Mouse (Mus musculus): ENCODE data around the gene Epha4. TPM values are rescaled to one million over a fixed set of nuclear protein-coding genes. Genes with fewer than 3 reads are reported as not detected.

Gene Epha4
- polyA plus RNA-seq, 1 experiment: 3.9 TPM

- WGBS: 92% methylated on average over 10 of the region's 10 CpGs
- DNase-seq: no peak
Observed at GRCm38 (mm10) chr1:77440512-77440911, 74.4 kb downstream of the Epha4 start.

GRCm38 (mm10) chr1:77439383-77440074 lies 75.4 kb downstream of the Epha4 start:
- Histone ChIP-seq H3K36me3 (ENCODE audit: control insufficient read depth, insufficient read depth, low read length) (no peaks in the 10 kb centered on the region), H3K27ac (ENCODE audit: control insufficient read depth, insufficient read depth, low read length) (no peak overlapping the region), H3K4me3 (ENCODE audit: control insufficient read depth, insufficient read depth, low read length) (no peak overlapping the region), H3K27me3 (ENCODE audit: control insufficient read depth, insufficient read depth, low read length) (no peaks in the 10 kb centered on the region), H3K4me1 (replicated peaks; ENCODE audit: control insufficient read depth, insufficient read depth, low read length) (no peaks in the 10 kb centered on the region)
- no peak for DNase-seq
- no peak for TF ChIP-seq POLR2A (IDR thresholded peaks at IDR 0.05; ENCODE audit: control insufficient read depth, extremely low read depth, insufficient read depth, low read length, poor library complexity)
- TF ChIP-seq CTCF (IDR thresholded peaks at IDR 0.05; ENCODE audit: borderline replicate concordance, control insufficient read depth, extremely low read depth, insufficient read depth, low read length, poor library complexity): no peak
- 92% methylated on average over 3 of the region's 3 CpGs for WGBS

More at GRCm38 (mm10) chr1:77440512-77440911, 74.4 kb downstream of the Epha4 start:
- Histone ChIP-seq H3K4me1 (replicated peaks; ENCODE audit: control insufficient read depth, insufficient read depth, low read length) (no peaks in the 10 kb centered on the region), H3K27me3 (ENCODE audit: control insufficient read depth, insufficient read depth, low read length) (no peaks in the 10 kb centered on the region), H3K27ac (ENCODE audit: control insufficient read depth, insufficient read depth, low read length) (no peak overlapping the region), H3K36me3 (ENCODE audit: control insufficient read depth, insufficient read depth, low read length) (no peaks in the 10 kb centered on the region), H3K4me3 (ENCODE audit: control insufficient read depth, insufficient read depth, low read length) (no peak overlapping the region)
- TF ChIP-seq POLR2A (IDR thresholded peaks at IDR 0.05; ENCODE audit: control insufficient read depth, extremely low read depth, insufficient read depth, low read length, poor library complexity): no peak

- Histone ChIP-seq H3K27me3 (ENCODE audit: control insufficient read depth, insufficient read depth, low read length) (no peaks in the 10 kb centered on the region), H3K27ac (ENCODE audit: control insufficient read depth, insufficient read depth, low read length) (no peak overlapping the region), H3K4me1 (replicated peaks; ENCODE audit: control insufficient read depth, insufficient read depth, low read length) (no peaks in the 10 kb centered on the region), H3K36me3 (ENCODE audit: control insufficient read depth, insufficient read depth, low read length) (no peaks in the 10 kb centered on the region), H3K4me3 (ENCODE audit: control insufficient read depth, insufficient read depth, low read length) (no peak overlapping the region)
- no peak for DNase-seq
- WGBS: 16% methylated on average over 4 of the region's 4 CpGs
- TF ChIP-seq CTCF (IDR thresholded peaks at IDR 0.05; ENCODE audit: borderline replicate concordance, control insufficient read depth, extremely low read depth, insufficient read depth, low read length, poor library complexity): no peak
- no peak for TF ChIP-seq POLR2A (IDR thresholded peaks at IDR 0.05; ENCODE audit: control insufficient read depth, extremely low read depth, insufficient read depth, low read length, poor library complexity)
Observed at GRCm38 (mm10) chr1:77438639-77439038, 76.2 kb downstream of the Epha4 start.

- WGBS: 88% methylated on average over 10 of the region's 10 CpGs
Observed at GRCm38 (mm10) chr1:77437881-77438610, 76.8 kb downstream of the Epha4 start.

GRCm38 (mm10) chr1:77435045-77435444 lies 79.8 kb downstream of the Epha4 start:
- no peaks in the 10 kb centered on the region for H3K27me3 ChIP-seq (ENCODE audit: control insufficient read depth, insufficient read depth, low read length)
- WGBS: 77% methylated on average over 4 of the region's 4 CpGs
- no peak overlapping the region for H3K4me3 ChIP-seq (ENCODE audit: control insufficient read depth, insufficient read depth, low read length)
- H3K4me1 ChIP-seq (replicated peaks; ENCODE audit: control insufficient read depth, insufficient read depth, low read length): no peaks in the 10 kb centered on the region
- no peaks in the 10 kb centered on the region for H3K36me3 ChIP-seq (ENCODE audit: control insufficient read depth, insufficient read depth, low read length)
- TF ChIP-seq CTCF (IDR thresholded peaks at IDR 0.05; ENCODE audit: borderline replicate concordance, control insufficient read depth, extremely low read depth, insufficient read depth, low read length, poor library complexity) (no peak), POLR2A (IDR thresholded peaks at IDR 0.05; ENCODE audit: control insufficient read depth, extremely low read depth, insufficient read depth, low read length, poor library complexity) (no peak)
- no peak for DNase-seq
- no peak overlapping the region for H3K27ac ChIP-seq (ENCODE audit: control insufficient read depth, insufficient read depth, low read length)

More at GRCm38 (mm10) chr1:77437881-77438610, 76.8 kb downstream of the Epha4 start:
- H3K36me3 ChIP-seq (ENCODE audit: control insufficient read depth, insufficient read depth, low read length): no peaks in the 10 kb centered on the region
- H3K27me3 ChIP-seq (ENCODE audit: control insufficient read depth, insufficient read depth, low read length): no peaks in the 10 kb centered on the region
- H3K27ac ChIP-seq (ENCODE audit: control insufficient read depth, insufficient read depth, low read length): no peak overlapping the region
- no peak for TF ChIP-seq POLR2A (IDR thresholded peaks at IDR 0.05; ENCODE audit: control insufficient read depth, extremely low read depth, insufficient read depth, low read length, poor library complexity)
- TF ChIP-seq CTCF (IDR thresholded peaks at IDR 0.05; ENCODE audit: borderline replicate concordance, control insufficient read depth, extremely low read depth, insufficient read depth, low read length, poor library complexity): no peak
- no peak overlapping the region for H3K4me3 ChIP-seq (ENCODE audit: control insufficient read depth, insufficient read depth, low read length)
- no peak for DNase-seq
- no peaks in the 10 kb centered on the region for H3K4me1 ChIP-seq (replicated peaks; ENCODE audit: control insufficient read depth, insufficient read depth, low read length)

GRCm38 (mm10) chr1:77433148-77433547 lies 81.7 kb downstream of the Epha4 start:
- DNase-seq: no peak
- TF ChIP-seq POLR2A (IDR thresholded peaks at IDR 0.05; ENCODE audit: control insufficient read depth, extremely low read depth, insufficient read depth, low read length, poor library complexity): no peak
- no peak for TF ChIP-seq CTCF (IDR thresholded peaks at IDR 0.05; ENCODE audit: borderline replicate concordance, control insufficient read depth, extremely low read depth, insufficient read depth, low read length, poor library complexity)
- 97% methylated on average over 3 of the region's 3 CpGs for WGBS
- no peaks in the 10 kb centered on the region for H3K27me3 ChIP-seq (ENCODE audit: control insufficient read depth, insufficient read depth, low read length)
- no peak overlapping the region for H3K4me3 ChIP-seq (ENCODE audit: control insufficient read depth, insufficient read depth, low read length)
- H3K4me1 ChIP-seq (replicated peaks; ENCODE audit: control insufficient read depth, insufficient read depth, low read length): no peaks in the 10 kb centered on the region
- no peak overlapping the region for H3K27ac ChIP-seq (ENCODE audit: control insufficient read depth, insufficient read depth, low read length)
- no peaks in the 10 kb centered on the region for H3K36me3 ChIP-seq (ENCODE audit: control insufficient read depth, insufficient read depth, low read length)
